Mouse (Mus musculus): ENCODE results near the gene Slco2a1. TPM values are rescaled to one million over a fixed set of nuclear protein-coding genes. Genes with fewer than 3 reads are reported as not detected.

Gene Slco2a1
- 0.12 TPM for polyA plus RNA-seq (2012; fragmentation: generic; extraction: Trizol)

DNA sequence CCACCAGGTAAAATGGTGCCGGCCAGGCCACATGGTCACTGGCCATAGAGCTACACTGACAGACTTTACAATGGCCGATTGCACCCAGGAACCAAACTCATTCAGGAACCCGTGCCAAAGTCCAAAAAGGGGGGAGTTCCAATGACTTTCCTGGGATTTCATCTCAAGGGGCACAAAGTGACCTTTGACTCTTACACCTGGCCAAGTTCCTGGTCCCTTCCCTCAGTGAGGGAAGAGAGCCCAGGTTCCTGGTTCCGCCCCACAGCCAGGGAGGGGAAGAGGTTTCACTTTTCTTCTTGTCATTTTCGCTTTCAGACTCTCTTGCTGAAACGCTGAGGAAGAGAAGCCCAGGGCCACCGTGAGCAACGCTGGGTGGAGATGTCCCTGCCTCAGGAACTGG is at the start of gene Slco2a1:
Gene Slco2a1 (plus strand): TSS at position 251 of the 400 bp plus-strand sequence.
- H3ac ChIP-seq (ENCODE audit: control insufficient read depth, insufficient read length) = no peak within 1 kb of the TSS
- no peaks in the 10 kb centered on the region for H3K27me3 ChIP-seq (ENCODE audit: control insufficient read depth, insufficient read depth, insufficient read length)
- TF ChIP-seq TCF12 (IDR thresholded peaks at IDR 0.05; ENCODE audit: insufficient read depth, poor library complexity, severe bottlenecking) = no peak
- no peak for TF ChIP-seq USF1 (IDR thresholded peaks at IDR 0.05; ENCODE audit: low read depth)
- no peak for TF ChIP-seq MYOD1 (IDR thresholded peaks at IDR 0.05; ENCODE audit: control insufficient read depth in 1 of 3, insufficient read length in 2 of 3, low read depth in 2 of 3)
- TF ChIP-seq MYOG (IDR thresholded peaks at IDR 0.05; ENCODE audit: control insufficient read depth in 1 of 3, insufficient read depth in 1 of 3, insufficient read length in 2 of 3, low read depth in 2 of 3) = no peak
- no peak for TF ChIP-seq E2F4 (IDR thresholded peaks at IDR 0.05; ENCODE audit: insufficient read depth)
- TF ChIP-seq SRF (IDR thresholded peaks at IDR 0.05; ENCODE audit: control insufficient read depth, insufficient read length, low read depth) = no peak
- TF ChIP-seq REST (IDR thresholded peaks at IDR 0.05; ENCODE audit: insufficient read depth, insufficient read length) = no peak
- no peak for TF ChIP-seq TCF3 (IDR thresholded peaks at IDR 0.05; ENCODE audit: insufficient read length, low read depth)
- TF ChIP-seq MAX (IDR thresholded peaks at IDR 0.05; ENCODE audit: low read depth) = no peak
- no peaks in the 10 kb centered on the region for H3K36me3 ChIP-seq (ENCODE audit: control insufficient read depth, insufficient read depth)
- no peak within 1 kb of the TSS for H3K4me3 ChIP-seq
- H3K4me2 ChIP-seq (ENCODE audit: low read depth) = no peak within 1 kb of the TSS
- no peaks in the 10 kb centered on the region for H3K79me2 ChIP-seq (ENCODE audit: control insufficient read depth, insufficient read depth)

DNA sequence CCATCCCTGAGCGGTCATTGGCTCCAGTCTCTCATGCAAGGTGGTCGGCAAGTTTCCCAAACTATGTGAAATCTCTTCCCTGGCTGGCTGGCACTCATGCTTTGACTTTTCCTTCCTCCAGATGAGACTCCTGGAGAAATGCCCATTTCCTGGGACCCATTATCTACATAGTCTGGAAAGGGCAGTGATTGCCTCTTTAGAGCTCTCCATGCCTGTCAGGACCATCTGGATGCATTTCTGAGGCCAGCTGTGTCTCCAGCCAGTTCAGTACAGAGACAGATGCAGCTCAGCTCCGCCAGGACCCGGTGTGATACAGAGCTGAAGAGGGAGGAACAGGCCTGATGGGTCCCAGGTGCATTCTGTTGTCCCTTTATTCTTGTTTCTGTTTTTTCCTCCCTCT is 46.3 kb upstream of the Slco2a1 start:
- H3K36me3 ChIP-seq (ENCODE audit: control insufficient read depth, insufficient read depth) = no peaks in the 10 kb centered on the region
- H3ac ChIP-seq (ENCODE audit: control insufficient read depth, insufficient read length) = no peak overlapping the region
- no peak overlapping the region for H3K4me3 ChIP-seq
- no peak for TF ChIP-seq SRF (IDR thresholded peaks at IDR 0.05; ENCODE audit: control insufficient read depth, insufficient read length, low read depth)
- no peak for TF ChIP-seq TCF3 (IDR thresholded peaks at IDR 0.05; ENCODE audit: insufficient read length, low read depth)
- TF ChIP-seq MYOD1 (IDR thresholded peaks at IDR 0.05; ENCODE audit: control insufficient read depth in 1 of 3, insufficient read length in 2 of 3, low read depth in 2 of 3) = no peak
- TF ChIP-seq POLR2A (IDR thresholded peaks at IDR 0.05; ENCODE audit: insufficient read length, low read depth) = no peak
- no peak for TF ChIP-seq MYOG (IDR thresholded peaks at IDR 0.05; ENCODE audit: control insufficient read depth in 1 of 3, insufficient read depth in 1 of 3, insufficient read length in 2 of 3, low read depth in 2 of 3)
- no peak for TF ChIP-seq POLR2AphosphoS2 (IDR thresholded peaks at IDR 0.05; ENCODE audit: insufficient read length, low read depth)
- TF ChIP-seq CEBPB (IDR thresholded peaks at IDR 0.05; ENCODE audit: insufficient read depth, poor library complexity, severe bottlenecking) = no peak
- H3K4me2 ChIP-seq (ENCODE audit: low read depth) = no peak overlapping the region
- H3K79me2 ChIP-seq (ENCODE audit: control insufficient read depth, insufficient read depth) = no peaks in the 10 kb centered on the region
- H3K27me3 ChIP-seq (ENCODE audit: control insufficient read depth, insufficient read depth, insufficient read length) = no peaks in the 10 kb centered on the region

DNA sequence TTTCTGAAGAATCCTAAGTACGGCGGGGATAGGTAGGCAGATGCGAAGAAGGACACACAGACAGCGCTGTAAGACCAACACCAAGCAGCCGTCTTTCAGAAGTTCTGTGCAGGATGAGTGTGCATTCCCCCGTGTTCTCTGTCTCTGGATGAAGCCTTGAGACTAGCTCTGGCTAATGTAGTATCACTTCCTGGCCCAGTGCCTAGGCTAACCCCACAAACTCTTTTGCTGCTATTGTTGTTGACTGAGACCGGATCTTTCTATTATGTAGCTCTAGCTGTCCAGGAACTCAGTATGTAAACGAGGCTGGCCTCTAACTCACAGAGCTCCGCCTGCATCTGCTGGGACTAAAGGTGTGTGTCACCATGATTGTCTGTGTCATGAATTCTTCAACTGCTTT is 43.6 kb upstream of the Slco2a1 start:
- no peak for TF ChIP-seq POLR2AphosphoS2 (IDR thresholded peaks at IDR 0.05; ENCODE audit: insufficient read length, low read depth)
- no peak for TF ChIP-seq TCF3 (IDR thresholded peaks at IDR 0.05; ENCODE audit: insufficient read length, low read depth)
- no peak for TF ChIP-seq POLR2A (IDR thresholded peaks at IDR 0.05; ENCODE audit: insufficient read length, low read depth)
- TF ChIP-seq MYOG (IDR thresholded peaks at IDR 0.05; ENCODE audit: control insufficient read depth in 1 of 3, insufficient read depth in 1 of 3, insufficient read length in 2 of 3, low read depth in 2 of 3) = no peak
- no peak for TF ChIP-seq REST (IDR thresholded peaks at IDR 0.05; ENCODE audit: insufficient read depth, insufficient read length)
- TF ChIP-seq TCF12 (IDR thresholded peaks at IDR 0.05; ENCODE audit: insufficient read depth, poor library complexity, severe bottlenecking) = no peak
- no peak for TF ChIP-seq MAX (IDR thresholded peaks at IDR 0.05; ENCODE audit: low read depth)
- no peak for TF ChIP-seq SRF (IDR thresholded peaks at IDR 0.05; ENCODE audit: control insufficient read depth, insufficient read length, low read depth)
- no peak for TF ChIP-seq CEBPB (IDR thresholded peaks at IDR 0.05; ENCODE audit: insufficient read depth, poor library complexity, severe bottlenecking)
- TF ChIP-seq E2F4 (IDR thresholded peaks at IDR 0.05; ENCODE audit: insufficient read depth) = no peak
- H3K36me3 ChIP-seq (ENCODE audit: control insufficient read depth, insufficient read depth) = no peaks in the 10 kb centered on the region
- no peak overlapping the region for H3K4me3 ChIP-seq
- no peak overlapping the region for H3K4me2 ChIP-seq (ENCODE audit: low read depth)
- H3K27me3 ChIP-seq (ENCODE audit: control insufficient read depth, insufficient read depth, insufficient read length) = no peaks in the 10 kb centered on the region
- H3ac ChIP-seq (ENCODE audit: control insufficient read depth, insufficient read length) = no peak overlapping the region
- H3K79me2 ChIP-seq (ENCODE audit: control insufficient read depth, insufficient read depth) = no peaks in the 10 kb centered on the region

DNA sequence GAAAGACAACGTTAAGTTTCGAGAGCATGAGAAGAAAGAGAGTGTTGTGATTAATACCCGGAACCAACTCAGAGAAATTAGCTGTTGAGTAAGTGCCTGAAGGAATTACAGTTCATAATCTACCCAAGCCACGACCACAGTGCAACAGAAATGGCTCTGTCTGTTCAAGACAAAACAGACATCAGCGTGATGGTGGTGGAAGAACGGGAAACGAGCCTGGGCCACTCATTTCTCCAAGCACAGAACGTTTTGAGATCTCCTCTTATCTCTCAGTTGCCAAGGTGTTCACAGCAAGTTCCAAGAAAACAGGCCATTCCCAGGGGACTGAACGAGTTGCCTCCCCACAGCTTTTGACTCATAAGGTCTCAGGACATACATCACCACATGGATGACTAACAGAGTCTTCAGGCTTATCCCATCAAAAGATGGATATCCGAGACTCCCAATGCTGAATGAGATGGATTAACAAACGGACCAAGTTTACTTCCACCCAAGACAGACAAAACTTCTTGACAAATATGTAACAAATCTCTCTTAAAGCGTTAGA is 42.0 kb upstream of the Slco2a1 start:
- Histone ChIP-seq H3K27me3 (ENCODE audit: control insufficient read depth, insufficient read depth, insufficient read length) (no peaks in the 10 kb centered on the region), H3ac (ENCODE audit: control insufficient read depth, insufficient read length) (no peak overlapping the region), H3K36me3 (ENCODE audit: control insufficient read depth, insufficient read depth) (no peaks in the 10 kb centered on the region), H3K4me3 (no peak overlapping the region), H3K4me2 (ENCODE audit: low read depth) (peak overlapping the region; percentile 32), H3K79me2 (ENCODE audit: control insufficient read depth, insufficient read depth) (no peaks in the 10 kb centered on the region)
- no peak for TF ChIP-seq POLR2AphosphoS2 (IDR thresholded peaks at IDR 0.05; ENCODE audit: insufficient read length, low read depth)

DNA sequence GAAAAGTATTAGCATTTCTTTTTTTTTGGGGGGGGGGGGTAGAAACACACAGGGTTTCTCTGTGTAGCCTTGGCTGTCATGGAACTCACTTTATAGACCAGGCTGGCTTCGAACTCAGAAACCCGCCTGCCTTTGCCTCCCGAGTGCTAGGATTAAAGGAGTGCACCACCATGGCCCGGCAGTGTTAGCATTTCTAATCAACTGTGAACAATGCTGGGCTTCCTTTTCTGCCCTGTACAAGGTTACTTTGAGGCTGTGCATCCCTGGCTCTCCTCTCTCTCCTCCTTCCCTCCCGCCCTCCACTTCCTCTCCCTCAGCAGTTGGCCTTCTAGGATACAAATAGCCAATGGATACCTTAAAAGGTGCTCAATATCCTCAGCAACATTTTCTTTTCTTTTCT is 39.8 kb upstream of the Slco2a1 start:
- Histone ChIP-seq H3K27me3 (ENCODE audit: control insufficient read depth, insufficient read depth, insufficient read length) (no peaks in the 10 kb centered on the region), H3K36me3 (ENCODE audit: control insufficient read depth, insufficient read depth) (no peaks in the 10 kb centered on the region)

More for the DNA sequence above, 39.8 kb upstream of the Slco2a1 start:
- Histone ChIP-seq H3ac (ENCODE audit: control insufficient read depth, insufficient read length) (no peak overlapping the region), H3K4me2 (ENCODE audit: low read depth) (no peak overlapping the region), H3K4me3 (no peak overlapping the region), H3K79me2 (ENCODE audit: control insufficient read depth, insufficient read depth) (no peaks in the 10 kb centered on the region)
- TF ChIP-seq POLR2A (IDR thresholded peaks at IDR 0.05; ENCODE audit: insufficient read length, low read depth) (no peak), TCF12 (IDR thresholded peaks at IDR 0.05; ENCODE audit: insufficient read depth, poor library complexity, severe bottlenecking) (no peak), MAX (IDR thresholded peaks at IDR 0.05; ENCODE audit: low read depth) (no peak), POLR2AphosphoS2 (IDR thresholded peaks at IDR 0.05; ENCODE audit: insufficient read length, low read depth) (no peak), TCF3 (IDR thresholded peaks at IDR 0.05; ENCODE audit: insufficient read length, low read depth) (no peak), CEBPB (IDR thresholded peaks at IDR 0.05; ENCODE audit: insufficient read depth, poor library complexity, severe bottlenecking) (no peak), USF1 (IDR thresholded peaks at IDR 0.05; ENCODE audit: low read depth) (no peak), MYOD1 (IDR thresholded peaks at IDR 0.05; ENCODE audit: control insufficient read depth in 1 of 3, insufficient read length in 2 of 3, low read depth in 2 of 3) (no peak), SRF (IDR thresholded peaks at IDR 0.05; ENCODE audit: control insufficient read depth, insufficient read length, low read depth) (no peak), MYOG (IDR thresholded peaks at IDR 0.05; ENCODE audit: control insufficient read depth in 1 of 3, insufficient read depth in 1 of 3, insufficient read length in 2 of 3, low read depth in 2 of 3) (no peak), REST (IDR thresholded peaks at IDR 0.05; ENCODE audit: insufficient read depth, insufficient read length) (no peak), E2F4 (IDR thresholded peaks at IDR 0.05; ENCODE audit: insufficient read depth) (no peak)
